Mouse (Mus musculus) lung, adult 18-20 months (tissue): ENCODE data around the gene Apc2.

ENCODE experiments used
- DNase-seq, 2 experiments: peaks; one replicate each; pipeline ENCODE4 v3.0.0; 2022; ENCODE audit warnings: mixed read lengths in 2 of 2

The Apc2 gene

DNA sequence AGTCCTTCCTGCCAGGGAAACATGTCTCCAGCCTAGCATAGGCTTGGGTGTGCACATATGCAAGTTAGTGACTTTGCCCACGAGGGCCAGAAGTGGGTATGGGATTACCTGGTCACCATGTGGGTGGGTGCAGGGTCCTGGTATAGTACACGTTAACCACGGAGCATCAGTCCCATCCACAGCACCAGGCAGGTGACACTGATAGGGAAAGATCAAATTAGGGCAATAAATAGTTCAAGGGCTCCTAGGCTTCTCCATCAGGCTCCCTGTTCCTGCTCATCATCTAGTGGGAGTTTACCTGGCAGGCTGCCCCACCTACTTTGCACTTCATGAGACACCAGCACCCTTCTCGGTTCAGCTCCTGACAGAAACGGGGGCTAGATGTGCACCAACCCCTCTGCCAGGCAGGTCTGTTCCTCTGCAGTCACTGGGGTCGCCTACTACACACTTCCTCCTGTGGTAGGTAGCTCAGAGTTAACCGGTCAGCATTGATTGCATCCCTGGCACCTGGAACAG lies 931 bp upstream of the Apc2 start:
- DNase-seq = no peak

DNA sequence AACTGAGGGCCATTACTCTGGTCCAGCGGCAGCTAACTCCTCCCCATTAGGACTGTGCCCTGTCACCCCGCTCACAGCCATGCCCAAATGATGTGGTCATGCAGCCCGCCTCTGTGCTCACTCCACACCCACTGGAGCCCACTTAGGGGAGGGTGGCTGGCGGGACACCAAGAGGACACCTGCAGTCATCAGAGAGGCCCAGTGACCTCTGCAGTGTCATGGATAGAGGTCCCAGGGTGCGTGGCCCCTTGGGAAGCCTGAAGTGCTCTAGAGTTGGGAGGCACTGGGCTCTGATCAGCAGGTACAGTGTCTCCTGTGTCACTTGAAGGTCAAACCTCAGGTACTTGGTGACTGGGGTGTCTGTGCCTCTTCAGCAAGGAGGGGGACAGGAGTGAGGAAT lies 1.0 kb downstream of the Apc2 start:
- DNase-seq = no peak

DNA sequence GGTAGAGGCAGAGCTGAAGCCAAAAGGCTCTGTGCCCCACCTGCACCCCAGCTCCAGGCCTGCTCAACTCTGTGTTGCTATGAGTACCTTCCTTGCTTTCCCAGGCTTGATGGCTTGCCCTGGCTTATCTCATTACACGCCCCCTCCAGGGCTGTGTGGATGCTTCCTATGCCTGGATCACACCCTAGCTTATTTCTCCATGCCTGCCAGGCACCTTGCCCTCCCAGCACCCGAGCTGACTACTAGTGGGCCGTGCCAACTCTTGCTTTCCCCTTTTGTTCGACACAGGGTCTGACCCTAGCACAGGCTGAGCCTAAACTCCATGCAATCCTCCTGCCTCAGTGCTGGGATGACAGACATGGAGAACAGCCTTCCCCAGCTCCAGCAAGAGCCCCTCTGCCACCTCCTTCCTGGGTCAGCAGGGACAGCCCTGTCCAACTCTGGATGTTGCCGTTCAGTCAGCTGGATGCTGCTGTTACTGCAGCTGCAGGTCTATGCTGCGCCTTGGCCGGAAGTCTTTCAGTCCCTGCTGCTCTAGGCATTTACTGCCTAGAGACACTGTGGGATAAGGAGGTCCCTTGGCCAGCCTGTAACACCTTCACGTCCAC lies 1.9 kb downstream of the Apc2 start:
- DNase-seq = no peak

DNA sequence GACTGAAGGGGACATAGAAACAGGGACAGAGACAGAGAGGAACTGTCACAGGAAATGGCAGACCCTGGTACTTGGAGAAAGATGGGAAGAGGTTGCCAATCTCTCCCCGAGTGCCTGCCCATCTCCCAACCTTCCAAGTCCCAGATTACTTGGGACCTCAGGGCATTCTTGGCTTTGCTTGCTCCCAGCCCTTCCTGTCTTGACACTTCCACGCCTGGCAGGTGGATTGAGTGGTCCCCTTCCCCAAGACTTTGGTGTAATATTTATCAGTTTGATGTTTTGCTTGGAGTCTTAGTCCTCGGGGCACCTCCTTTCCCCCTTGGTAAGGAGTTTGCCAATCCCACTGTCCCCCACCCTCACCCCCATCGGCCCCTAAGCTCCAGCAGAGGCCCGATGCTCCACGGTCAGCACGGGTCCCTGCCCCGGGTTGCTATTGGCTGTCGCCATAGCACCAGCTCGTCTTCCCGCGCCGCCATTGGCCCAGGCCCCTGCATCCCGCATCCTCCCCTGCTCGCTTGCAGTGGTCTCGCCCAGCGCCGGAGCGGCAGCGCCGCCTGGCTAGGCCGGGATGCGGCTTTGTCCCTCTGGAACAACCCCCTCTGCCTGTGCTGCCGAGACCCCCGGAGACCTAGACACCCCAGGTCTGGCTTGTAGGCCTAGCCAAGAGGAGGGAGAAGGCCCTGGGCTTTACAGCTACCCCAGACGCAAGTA lies 2.9 kb downstream of the Apc2 start:
- DNase-seq = no peak

DNA sequence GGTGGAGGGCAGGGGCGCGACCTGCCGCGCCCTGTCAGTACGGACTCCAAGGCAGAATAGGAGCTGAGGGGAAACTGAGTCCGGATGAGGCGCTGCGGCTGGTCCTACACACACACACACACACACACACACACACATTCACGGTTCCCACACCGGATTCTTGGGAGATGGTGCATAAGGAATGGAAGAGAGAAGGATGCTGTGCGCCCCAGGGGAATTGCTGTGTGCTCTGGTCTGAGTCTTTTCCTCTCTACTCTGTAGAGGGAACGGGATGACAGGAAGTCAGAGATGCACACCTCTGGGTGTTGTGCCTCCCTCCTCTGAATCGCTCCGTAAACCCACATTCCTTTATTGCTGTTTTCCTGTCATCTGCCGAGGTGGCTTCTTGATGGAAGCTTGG lies 3.5 kb downstream of the Apc2 start:
- no peak for DNase-seq

DNA sequence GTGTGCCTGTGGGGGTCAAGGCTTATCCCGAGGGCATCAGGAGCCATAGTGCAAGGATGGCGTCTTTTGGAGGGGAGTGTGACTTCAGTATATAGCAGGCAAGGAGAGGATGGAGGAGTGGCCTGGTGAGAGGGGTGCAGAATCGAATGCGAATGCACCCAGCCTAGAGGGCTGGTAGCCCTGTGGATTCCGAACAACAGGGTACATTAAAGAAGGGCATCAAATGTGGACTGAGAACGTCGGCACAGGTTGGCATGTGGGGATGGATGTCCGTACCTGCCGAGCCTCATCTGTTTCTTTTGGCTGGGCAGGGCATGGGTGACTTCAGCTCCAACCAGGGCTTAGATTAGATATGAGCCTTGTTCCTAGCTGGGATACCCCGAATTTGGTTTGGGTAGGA lies 4.0 kb downstream of the Apc2 start:
- DNase-seq = no peak

DNA sequence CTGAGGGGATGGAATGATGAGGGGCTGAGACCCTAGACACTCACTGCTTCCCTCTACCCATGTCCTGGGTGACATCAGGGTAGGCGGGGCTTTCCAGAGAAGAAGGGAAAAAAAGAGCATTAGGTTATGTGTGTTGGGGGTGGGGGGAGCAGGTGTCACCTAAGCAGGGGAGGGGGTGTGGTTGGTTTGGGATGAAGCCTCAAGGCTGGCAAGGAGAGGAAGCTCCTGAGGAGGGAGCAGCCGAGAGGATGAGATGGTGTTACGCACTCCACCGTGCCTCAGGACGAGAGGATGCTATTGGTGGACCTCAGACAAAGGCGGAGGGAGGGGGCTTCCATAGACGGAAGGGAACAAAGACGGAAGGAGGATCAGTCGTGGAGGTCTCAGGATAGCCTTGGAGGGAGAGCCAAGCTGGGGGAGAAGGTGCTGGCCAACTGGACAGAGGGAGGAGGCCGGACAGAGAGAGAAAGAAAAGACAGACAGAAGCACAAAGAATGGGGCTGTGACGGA lies 5.0 kb downstream of the Apc2 start:
- DNase-seq = no peak

DNA sequence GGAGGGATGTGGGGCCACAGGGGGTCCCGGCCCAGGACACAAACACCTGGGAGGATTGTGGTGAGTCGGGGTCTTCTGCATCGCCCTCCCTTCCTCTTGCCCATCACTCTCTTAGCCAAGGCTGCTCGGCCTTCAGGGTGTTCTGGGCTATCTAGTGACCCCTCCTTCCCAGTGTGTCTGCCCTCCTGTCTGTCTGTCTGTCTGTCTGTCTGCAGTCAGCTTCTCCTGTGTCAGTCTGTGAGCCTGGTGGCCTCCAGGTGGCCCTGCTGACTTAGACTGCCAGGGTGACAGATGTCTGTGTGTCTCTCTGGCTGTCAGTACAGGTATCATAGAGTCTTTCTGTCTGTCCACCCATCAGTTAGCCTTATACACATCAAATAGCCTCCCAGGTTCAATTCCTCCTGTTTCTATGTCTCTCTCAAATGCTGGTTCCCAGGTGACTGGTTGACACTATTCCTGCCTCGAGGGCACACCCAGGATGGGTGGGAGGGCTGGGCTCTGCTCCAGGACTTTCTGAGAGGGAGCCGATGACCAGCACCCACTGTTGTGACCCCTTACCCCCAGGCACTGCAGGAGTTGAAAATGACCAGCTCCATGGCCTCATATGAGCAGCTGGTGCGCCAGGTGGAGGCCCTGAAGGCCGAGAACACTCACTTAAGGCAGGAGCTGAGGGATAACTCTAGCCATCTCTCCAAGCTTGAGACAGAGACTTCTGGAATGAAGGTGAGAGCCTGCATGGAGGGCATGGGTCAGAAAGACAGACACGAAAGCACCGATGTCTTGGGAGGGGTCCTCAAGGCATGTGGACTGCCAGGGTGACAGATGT lies 5.7 kb downstream of the Apc2 start:
- no peak for DNase-seq

DNA sequence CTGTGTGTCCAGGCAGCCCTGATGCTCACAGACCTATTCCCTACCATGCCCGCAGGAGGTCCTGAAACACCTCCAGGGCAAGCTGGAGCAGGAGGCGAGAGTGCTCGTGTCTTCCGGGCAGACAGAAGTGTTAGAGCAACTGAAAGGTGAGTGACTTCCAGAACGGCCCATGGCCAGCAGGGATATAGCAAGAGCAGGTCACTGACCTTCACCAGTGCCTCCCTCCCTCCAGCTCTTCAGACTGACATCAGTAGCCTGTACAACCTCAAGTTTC lies 6.2 kb downstream of the Apc2 start:
- DNase-seq = no peak

DNA sequence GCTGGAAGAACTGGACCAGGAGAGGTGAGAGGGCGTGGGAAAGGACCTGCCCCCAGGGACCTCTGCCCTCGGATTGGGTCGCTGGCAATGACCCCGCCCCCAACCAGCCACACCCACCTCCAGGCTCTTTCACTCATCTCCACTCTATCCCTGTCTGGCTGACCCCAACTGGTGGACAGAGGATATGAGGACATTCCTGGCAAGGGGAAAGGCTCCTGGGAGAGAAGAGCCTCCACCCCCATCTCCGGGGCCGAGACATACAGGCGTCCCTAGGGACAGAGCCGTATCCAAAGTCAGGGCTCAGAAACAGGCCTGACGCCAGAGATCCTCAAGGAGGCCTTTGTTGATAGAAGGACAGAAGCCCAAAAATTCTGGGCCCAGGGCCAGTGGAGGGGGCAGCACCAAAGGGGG lies 6.7 kb downstream of the Apc2 start:
- peak; percentile 78 to 81 for DNase-seq

DNA sequence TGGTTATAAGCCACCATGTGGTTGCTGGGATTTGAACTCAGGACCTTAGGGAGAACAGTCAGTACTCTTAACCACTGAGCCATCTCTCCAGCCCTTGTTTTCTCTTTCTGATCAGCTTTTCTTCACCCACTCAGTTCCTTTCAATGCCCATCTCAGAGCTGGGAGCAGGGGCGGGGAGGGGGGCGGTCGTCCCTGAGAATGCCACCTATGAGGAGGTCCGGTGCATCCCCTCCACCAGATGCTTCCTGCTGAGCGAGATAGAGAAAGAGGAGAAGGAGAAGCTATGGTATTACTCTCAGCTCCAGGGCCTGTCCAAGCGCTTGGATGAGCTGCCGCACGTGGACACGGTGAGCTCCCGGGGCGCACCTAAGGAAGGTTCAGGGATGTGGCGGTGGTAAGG lies 8.7 kb downstream of the Apc2 start:
- DNase-seq = no peak

DNA sequence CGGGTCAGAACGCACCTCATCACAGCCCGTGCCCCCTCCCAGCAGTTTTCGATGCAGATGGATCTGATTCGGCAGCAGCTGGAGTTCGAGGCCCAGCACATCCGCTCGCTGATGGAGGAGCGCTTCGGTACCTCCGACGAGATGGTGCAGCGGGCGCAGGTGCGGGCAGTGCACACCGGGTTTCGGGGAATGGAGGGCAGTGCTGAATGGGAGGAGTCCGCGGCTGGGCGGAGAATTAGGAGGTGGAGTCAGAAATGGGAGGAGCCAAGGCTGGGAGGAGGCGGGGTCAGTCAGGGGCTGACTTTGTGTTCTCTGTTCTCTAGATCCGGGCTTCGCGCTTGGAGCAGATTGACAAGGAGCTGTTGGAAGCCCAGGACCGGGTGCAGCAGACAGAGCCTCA lies 9.1 kb downstream of the Apc2 start:
- peak in 1 of 2 experiments; percentile 48 for DNase-seq

DNA sequence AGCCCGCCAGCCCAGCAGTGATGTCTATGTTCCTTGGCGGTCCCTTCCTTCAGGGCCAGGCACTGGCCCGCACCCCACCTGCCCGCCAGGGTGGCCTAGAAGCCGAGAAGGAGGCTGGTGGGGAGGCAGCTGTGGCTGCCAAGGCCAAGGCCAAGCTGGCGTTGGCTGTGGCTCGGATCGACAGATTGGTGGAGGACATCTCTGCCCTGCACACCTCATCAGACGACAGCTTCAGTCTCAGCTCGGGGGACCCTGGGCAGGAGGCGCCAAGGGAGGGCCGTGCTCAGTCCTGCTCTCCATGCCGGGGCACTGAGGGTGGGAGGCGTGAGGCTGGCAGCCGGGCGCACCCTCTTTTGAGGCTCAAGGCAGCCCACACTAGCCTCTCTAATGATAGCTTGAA lies 15.8 kb downstream of the Apc2 start:
- no peak for DNase-seq

DNA sequence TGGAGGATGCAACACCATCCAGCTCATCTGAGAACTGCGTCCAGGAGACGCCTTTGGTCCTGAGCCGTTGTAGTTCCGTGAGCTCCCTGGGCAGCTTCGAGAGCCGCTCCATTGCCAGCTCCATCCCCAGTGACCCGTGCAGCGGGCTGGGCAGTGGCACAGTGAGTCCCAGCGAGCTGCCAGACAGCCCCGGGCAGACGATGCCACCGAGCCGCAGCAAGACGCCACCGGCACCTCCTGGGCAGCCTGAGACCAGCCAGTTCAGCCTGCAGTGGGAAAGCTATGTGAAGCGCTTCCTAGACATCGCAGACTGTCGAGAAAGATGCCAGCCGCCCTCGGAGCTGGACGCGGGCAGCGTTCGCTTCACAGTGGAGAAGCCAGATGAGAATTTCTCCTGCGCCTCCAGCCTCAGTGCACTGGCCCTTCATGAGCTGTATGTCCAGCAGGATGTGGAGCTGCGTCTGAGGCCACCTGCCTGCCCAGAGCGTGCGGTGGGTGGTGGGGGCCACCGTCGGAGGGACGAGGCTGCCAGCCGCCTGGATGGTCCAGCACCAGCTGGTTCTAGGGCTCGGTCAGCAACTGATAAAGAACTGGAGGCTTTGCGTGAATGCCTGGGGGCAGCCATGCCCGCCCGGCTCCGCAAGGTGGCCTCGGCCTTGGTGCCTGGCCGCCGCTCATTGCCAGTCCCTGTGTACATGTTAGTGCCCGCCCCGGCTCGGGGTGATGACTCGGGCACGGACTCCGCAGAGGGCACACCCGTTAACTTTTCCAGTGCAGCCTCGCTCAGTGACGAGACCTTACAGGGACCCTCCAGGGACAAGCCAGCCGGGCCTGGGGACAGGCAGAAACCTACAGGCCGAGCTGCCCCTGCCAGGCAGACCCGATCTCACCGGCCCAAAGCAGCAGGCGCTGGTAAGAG lies 17.1 kb downstream of the Apc2 start:
- DNase-seq = no peak

DNA sequence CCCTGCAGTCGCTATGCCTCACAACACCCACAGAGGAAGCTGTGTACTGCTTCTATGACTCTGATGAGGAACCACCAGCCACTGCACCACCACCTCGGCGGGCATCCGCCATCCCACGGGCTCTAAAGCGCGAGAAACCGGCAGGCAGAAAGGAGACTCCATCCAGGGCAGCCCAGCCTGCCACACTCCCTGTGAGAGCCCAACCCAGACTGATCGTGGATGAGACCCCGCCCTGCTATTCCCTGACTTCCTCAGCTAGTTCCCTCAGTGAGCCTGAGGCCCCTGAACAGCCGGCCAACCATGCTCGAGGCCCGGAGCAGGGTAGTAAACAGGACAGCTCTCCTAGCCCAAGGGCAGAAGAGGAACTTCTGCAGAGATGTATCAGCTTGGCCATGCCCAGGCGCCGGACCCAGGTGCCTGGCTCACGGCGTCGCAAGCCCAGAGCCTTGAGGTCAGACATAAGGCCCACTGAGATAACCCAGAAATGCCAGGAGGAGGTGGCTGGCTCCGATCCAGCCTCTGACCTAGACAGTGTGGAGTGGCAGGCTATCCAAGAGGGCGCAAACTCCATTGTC lies 17.9 kb downstream of the Apc2 start:
- DNase-seq = no peak

DNA sequence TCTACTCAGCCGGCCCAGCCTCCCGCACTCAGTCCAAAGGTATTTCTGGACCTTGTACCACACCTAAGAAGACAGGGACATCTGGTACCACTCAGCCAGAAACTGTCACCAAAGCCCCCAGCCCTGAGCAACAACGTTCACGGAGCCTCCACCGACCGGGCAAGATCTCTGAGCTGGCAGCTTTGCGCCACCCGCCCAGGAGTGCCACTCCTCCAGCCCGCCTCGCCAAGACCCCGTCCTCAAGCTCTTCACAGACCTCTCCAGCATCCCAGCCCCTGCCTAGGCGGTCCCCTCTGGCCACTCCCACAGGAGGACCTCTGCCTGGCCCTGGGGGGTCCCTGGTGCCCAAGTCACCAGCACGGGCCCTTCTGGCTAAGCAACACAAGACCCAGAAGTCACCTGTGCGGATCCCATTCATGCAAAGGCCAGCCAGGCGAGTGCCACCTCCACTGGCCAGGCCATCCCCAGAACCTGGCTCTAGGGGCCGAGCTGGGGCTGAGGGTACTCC lies 18.8 kb downstream of the Apc2 start:
- DNase-seq = no peak

DNA sequence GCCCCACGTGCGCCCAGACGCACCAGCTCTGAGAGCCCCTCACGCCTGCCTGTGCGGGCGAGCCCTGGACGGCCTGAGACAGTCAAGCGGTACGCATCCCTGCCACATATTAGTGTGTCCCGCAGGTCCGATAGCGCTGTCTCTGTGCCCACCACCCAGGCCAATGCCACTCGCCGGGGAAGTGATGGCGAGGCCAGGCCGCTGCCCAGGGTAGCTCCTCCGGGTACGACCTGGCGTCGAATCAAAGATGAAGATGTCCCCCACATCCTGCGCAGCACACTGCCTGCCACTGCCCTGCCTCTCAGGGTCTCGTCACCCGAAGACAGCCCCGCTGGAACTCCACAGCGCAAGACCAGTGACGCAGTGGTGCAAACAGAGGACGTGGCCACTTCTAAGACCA lies 19.5 kb downstream of the Apc2 start:
- no peak for DNase-seq

DNA sequence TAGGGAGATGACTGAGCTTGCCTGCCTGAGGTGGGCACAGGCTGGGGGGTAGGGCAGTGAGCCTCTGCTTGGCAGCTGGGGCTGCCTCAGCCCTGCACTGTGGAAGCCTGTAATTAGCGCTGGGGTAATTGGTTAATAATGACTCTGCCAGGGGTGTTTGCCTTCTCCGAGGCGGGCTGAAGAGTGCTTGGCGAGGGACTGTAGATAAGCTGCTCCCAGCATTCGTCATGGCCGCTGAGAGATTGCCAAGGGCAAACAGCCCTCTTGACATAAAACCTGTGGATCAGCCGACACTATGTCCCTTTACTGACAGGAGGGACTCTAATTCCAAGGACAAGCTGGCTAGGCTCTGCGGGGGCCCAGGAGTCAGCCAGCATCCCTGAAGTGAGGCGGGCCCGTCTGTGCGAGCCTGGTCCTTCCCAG lies 20.6 kb downstream of the Apc2 start:
- peak in 1 of 2 experiments; percentile 64 for DNase-seq

DNA sequence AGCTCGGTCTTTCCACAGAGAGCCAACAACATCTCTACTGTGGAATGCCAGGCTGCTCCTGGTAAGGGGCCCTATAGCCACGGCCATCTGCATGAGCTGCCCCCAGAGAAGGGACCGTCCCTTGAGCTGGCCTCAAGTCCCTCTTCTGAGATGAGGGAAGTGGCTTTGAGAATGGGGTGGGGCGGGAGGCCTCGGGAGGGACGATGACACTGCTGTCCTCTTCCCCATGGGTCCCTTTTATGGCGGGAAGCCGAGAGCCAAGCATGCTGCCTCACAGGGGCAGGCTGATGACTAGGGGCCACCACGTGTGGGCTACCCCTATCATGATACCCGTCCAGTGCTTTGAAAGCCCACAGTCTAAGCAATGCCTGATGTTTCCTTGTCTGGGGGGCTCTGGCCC lies 21.2 kb downstream of the Apc2 start:
- no peak for DNase-seq

DNA sequence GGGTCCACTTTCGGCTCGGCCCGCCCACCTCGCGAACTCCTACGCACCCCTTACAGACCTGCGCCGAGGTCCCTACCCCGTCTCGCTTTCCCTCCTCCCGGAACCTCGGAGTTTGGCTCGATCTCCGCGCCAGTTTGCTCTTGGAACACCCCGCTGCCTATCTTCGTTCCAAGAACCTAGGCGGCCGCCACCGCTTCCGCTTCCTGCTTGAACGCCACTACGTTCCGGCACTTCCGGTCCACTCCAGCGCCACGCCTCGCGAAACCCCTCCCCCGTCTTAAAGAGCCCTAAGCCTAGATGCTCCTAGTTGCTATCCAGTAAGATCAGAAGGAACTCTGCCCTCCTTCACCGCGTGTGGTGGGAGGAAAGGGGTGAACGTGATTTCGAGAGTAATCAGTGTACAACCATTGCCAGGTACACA lies 24.6 kb downstream of the Apc2 start, which contains the start of gene 2310011J03Rik:
Gene 2310011J03Rik (minus strand): TSS at position 198 of the 421 bp plus-strand sequence.
- peak; percentile 95 to 97 for DNase-seq

DNA sequence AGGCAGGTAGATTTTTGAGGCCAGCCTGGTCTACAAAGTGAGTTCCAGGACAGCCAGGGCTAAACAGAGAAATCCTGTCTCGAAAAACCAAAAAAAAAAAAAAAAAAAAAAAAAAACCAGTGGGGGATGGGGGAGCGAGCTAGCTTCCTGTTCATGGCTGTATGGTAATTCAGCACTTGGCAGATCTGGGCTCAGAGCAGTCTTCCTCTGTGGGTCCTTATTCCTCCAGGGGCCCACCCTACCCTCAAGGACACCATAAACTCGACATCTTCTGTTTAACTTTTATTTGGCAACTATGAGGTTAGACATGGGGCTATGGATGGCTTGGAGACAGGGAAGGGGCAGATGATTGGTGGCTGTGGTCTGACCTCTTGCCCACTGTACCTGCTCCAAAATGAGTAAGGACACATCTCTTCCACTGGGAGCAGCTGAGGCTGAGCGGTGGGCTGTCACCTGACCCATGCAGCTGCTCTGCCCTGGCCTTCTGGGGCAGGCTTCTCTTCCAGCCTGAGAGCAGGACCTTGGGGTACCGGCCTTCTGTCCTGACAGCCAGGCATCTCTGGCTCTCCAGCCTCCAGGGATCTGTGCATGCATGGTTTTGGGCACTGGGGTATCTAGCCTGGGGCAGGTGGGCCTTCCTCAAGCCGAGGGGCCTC lies 25.4 kb downstream of the Apc2 start:
- no peak for DNase-seq
